Mouse (Mus musculus): Measurements from ENCODE around the gene Gpr12.
"Not testable (repeated sequence)": the region's sequence is repeated elsewhere in the genome, so short reads cannot be mapped to it uniquely, and the experiment has no call there.

Gene Gpr12

GRCm38 (mm10) chr5:146584478-146585306, at the start of gene Gpr12:
Gpr12 (minus strand) TSS chr5:146585239.
- DNase-seq: no peak

GRCm38 (mm10) chr5:146631602-146632001, 46.6 kb upstream of the Gpr12 start:
- DNase-seq: no peak

GRCm38 (mm10) chr5:146630961-146631360, 45.9 kb upstream of the Gpr12 start:
- no peak for DNase-seq

- DNase-seq: peak; percentile 3 to 7
Measured at GRCm38 (mm10) chr5:146629636-146630035, 44.6 kb upstream of the Gpr12 start.

GRCm38 (mm10) chr5:146628804-146629203, 43.8 kb upstream of the Gpr12 start:
- no peak for DNase-seq

- DNase-seq: no peak
Measured at GRCm38 (mm10) chr5:146627901-146628300, 42.9 kb upstream of the Gpr12 start.

GRCm38 (mm10) chr5:146625635-146626311, 40.7 kb upstream of the Gpr12 start:
- DNase-seq: no peak

GRCm38 (mm10) chr5:146611830-146612229, 26.8 kb upstream of the Gpr12 start:
- DNase-seq: no peak

- DNase-seq: no peak
Measured at GRCm38 (mm10) chr5:146611009-146611408, 26.0 kb upstream of the Gpr12 start.

- no peak for DNase-seq
Measured at GRCm38 (mm10) chr5:146609646-146610045, 24.6 kb upstream of the Gpr12 start.

- DNase-seq: no peak
Measured at GRCm38 (mm10) chr5:146607816-146608215, 22.8 kb upstream of the Gpr12 start.

- DNase-seq: no peak
Measured at GRCm38 (mm10) chr5:146606895-146607294, 21.9 kb upstream of the Gpr12 start.

GRCm38 (mm10) chr5:146606221-146606620, 21.2 kb upstream of the Gpr12 start:
- DNase-seq: no peak

- no peak for DNase-seq
Measured at GRCm38 (mm10) chr5:146599970-146600369, 14.9 kb upstream of the Gpr12 start.

- not testable (repeated sequence) for DNase-seq
Measured at GRCm38 (mm10) chr5:146599216-146599615, 14.2 kb upstream of the Gpr12 start.

GRCm38 (mm10) chr5:146598215-146599119, 13.4 kb upstream of the Gpr12 start:
- DNase-seq: no peak

GRCm38 (mm10) chr5:146597503-146597874, 12.4 kb upstream of the Gpr12 start:
- no peak for DNase-seq

- DNase-seq: no peak
Measured at GRCm38 (mm10) chr5:146596612-146597502, 11.8 kb upstream of the Gpr12 start.

GRCm38 (mm10) chr5:146592580-146592979, 7.5 kb upstream of the Gpr12 start:
- no peak for DNase-seq

- DNase-seq: no peak
Measured at GRCm38 (mm10) chr5:146591636-146592035, 6.6 kb upstream of the Gpr12 start.

- DNase-seq: no peak
Measured at GRCm38 (mm10) chr5:146590987-146591386, 5.9 kb upstream of the Gpr12 start.

Data from thymus, postnatal 36 days (tissue).